Mouse (Mus musculus): ENCODE results near the gene Fchsd2. TPM values are rescaled to one million over a fixed set of nuclear protein-coding genes. Genes with fewer than 3 reads are reported as not detected.

Gene Fchsd2
- total RNA-seq, 2 experiments from 2014 or later: 27.1 to 27.2 TPM

- DNase-seq: no peak
- intact Hi-C loops (cut with DNase I): no loop called here
Observed at GRCm38 (mm10) chr7:101330074-101330840, 237.6 kb downstream of the Fchsd2 start.

GRCm38 (mm10) chr7:101330841-101331173 lies 238.1 kb downstream of the Fchsd2 start:
- intact Hi-C loops (cut with DNase I): no loop called here
- DNase-seq: no peak

- DNase-seq: no peak
- intact Hi-C loops (cut with DNase I): no loop called here
Observed at GRCm38 (mm10) chr7:101332045-101332831, 239.6 kb downstream of the Fchsd2 start.

Other genes with a start within 250 kb of the Fchsd2 start
- 1 to 10 TPM; 4.0 to 4.6 TPM for gene Relt, start 229.4 kb upstream of the Fchsd2 start, total RNA-seq (2021)
- gene Arhgef17, start 160.8 kb upstream of the Fchsd2 start, total RNA-seq (2021): 10 to 100 TPM; 32.9 to 41.2 TPM
- gene P2ry6, start 118.2 kb upstream of the Fchsd2 start, total RNA-seq (2021): 1 to 10 TPM; 3.7 to 3.9 TPM
- 10 to 100 TPM; 13.5 to 15.8 TPM for gene P2ry2, start 80.0 kb upstream of the Fchsd2 start, total RNA-seq (2021)
- gene Atg16l2, start 209.4 kb downstream of the Fchsd2 start, total RNA-seq (2021): 10 to 100 TPM; 11.4 to 13.7 TPM
- 10 to 100 TPM; 22.1 to 32.3 TPM for gene Stard10, start 224.2 kb downstream of the Fchsd2 start, total RNA-seq (2021)